Mouse (Mus musculus) left cerebral cortex, adult 2 months (tissue): ENCODE results near the gene Sap18b. TPM values are rescaled to one million over a fixed set of nuclear protein-coding genes. Genes with fewer than 3 reads are reported as not detected.
"Not testable (repeated sequence)": the region's sequence is repeated elsewhere in the genome, so short reads cannot be mapped to it uniquely, and the experiment has no call there.

Experiments used
- DNase-seq, 2 experiments: peaks; one replicate each; pipeline ENCODE4 v3.0.0; 2021 to 2022; ENCODE audit warnings: low spot score in 2 of 2, mixed read lengths in 1 of 2; ENCODE audit errors: extremely low spot score in 1 of 2
- H3K27ac ChIP-seq: fragments of 200-600 bp; 2 replicates; pipeline ENCODE4 v1.8.1; 2022
- H3K4me3 ChIP-seq: fragments of 200-600 bp; 2 replicates; pipeline ENCODE4 v1.8.1; 2022
- CTCF ChIP-seq: fragments of 200-600 bp; IDR thresholded peaks from 2 replicates; pipeline ENCODE4 v1.8.1; 2022; ENCODE audit warnings: antibody characterized with exemption, mild to moderate bottlenecking, moderate library complexity
- intact Hi-C: fragments of 180-260 bp; cut with DNase I; formaldehyde crosslinking; loops from one replicate; pipeline ENCODE4 v1.15.1; 2025
- total RNA-seq, 2 experiments: library from RNA; stranded (reverse); gene quantifications; 2 replicates each; pipeline ENCODE4 v1.2.3; 2021

The Sap18b gene
- total RNA-seq, 2 experiments from 2014 or later: 78.6 to 80.1 TPM

- intact Hi-C loops: no loop called here
- no peak for DNase-seq
- no peak for TF ChIP-seq CTCF
- no peak overlapping the region for H3K27ac ChIP-seq
- no peak overlapping the region for H3K4me3 ChIP-seq
Measured at GRCm38 (mm10) chr8:95850326-95850725, 25.2 kb downstream of the Sap18b start.

DNA sequence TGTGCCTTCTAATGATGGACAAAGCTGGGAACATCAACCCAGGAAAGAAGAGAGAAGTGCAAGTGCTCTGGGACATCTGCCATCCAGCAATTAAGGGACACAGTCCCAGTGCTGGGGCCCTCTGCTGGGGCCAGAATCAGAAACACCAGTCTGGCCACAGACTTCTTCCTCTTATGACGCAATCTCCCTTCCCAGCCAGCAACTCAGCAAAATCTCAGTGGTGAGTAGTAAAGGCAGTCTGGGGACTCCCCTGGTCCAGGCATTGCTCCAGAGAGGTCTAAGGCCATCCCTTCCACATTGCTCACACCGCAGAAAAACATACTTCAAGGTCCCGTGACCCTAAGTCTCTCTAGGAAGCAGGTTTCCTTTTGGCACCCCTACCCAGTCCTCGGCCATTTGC, 27.1 kb downstream of the Sap18b start:
- DNase-seq: no peak
- intact Hi-C loops: loop anchor here (2.0 kb wide), 1 partner anchor 37 kb away; the partner anchor contains the start of gene Got2
- no peak; the same call in 1 of the 2 replicates for TF ChIP-seq CTCF
- peak overlapping the region; percentile 77 for H3K4me3 ChIP-seq
- H3K27ac ChIP-seq: no peak overlapping the region

DNA sequence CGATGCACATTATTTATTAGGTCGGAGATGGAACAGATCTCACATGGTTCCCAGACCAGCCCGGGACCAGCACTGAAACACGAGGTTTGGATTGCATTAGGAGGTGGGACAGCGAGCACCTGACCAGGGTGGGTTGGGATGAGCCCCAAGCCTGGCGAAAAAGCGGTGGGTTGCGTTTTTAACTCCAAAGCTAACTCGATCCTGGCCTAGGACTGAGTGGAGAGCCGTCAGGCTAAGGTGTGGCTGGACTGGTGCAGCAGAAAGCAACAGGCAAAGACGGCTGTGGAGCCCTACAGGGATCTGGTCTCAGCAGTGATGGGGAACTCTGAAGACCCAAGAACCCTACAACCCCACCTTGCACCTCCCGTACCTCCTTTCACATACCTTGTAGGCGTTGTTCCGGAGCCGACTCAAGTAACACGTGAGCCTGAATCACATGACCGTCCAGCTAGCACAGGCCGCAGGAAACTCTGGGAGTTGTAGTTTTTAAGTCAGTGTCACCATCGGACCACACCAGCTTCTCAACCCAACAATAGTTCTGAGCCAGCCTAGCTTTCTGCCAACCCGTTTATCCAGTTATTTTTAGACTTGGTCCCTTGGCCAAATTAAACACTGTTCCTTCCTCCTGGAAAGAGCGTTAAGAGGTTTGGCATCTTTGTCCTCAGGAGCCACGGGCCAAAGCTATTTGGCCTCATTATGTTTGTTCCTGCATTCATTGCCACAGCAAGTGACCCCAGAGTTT, 28.1 kb downstream of the Sap18b start, which contains the start of gene Slc38a7:
Gene Slc38a7 (minus strand): TSS at position 438 of the 742 bp plus-strand sequence.
- H3K4me3 ChIP-seq: peak within 1 kb of the TSS; percentile 77
- intact Hi-C loops: loop anchor here (1.0 to 2.0 kb wide), 2 partner anchors 36 to 46 kb away; partner anchors contain the start of genes Cnot1 and Got2
- H3K27ac ChIP-seq: peak within 1 kb of the TSS; percentile 74
- no peak for TF ChIP-seq CTCF
- DNase-seq: peak; percentile 59 to 80

DNA sequence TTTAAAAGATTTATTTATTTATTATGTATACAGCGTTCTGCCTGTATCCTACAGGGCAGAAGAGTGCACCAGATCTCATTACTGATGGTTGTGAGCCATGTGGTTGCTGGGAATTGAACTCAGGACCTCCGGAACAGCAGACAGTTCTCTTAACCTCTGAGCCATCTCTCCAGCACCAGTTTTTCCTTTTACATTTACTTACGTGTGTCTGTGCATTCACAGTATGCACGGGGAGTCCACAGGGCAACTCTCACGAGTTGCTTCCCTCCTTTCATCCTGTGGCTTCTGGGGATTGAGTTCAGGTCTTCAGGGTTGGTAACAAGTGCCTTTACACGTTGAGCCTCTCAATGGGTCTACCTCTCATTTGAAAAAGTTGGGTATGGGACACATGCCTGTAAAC, 29.0 kb downstream of the Sap18b start:
- DNase-seq: no peak
- intact Hi-C loops: no loop called here
- Histone ChIP-seq H3K27ac (no peak overlapping the region), H3K4me3 (no peak overlapping the region)
- TF ChIP-seq CTCF: no peak

- H3K27ac ChIP-seq, H3K4me3 ChIP-seq, intact Hi-C loops, DNase-seq: not testable (repeated sequence)
Measured at GRCm38 (mm10) chr8:95863761-95864440, 38.8 kb downstream of the Sap18b start.

DNA sequence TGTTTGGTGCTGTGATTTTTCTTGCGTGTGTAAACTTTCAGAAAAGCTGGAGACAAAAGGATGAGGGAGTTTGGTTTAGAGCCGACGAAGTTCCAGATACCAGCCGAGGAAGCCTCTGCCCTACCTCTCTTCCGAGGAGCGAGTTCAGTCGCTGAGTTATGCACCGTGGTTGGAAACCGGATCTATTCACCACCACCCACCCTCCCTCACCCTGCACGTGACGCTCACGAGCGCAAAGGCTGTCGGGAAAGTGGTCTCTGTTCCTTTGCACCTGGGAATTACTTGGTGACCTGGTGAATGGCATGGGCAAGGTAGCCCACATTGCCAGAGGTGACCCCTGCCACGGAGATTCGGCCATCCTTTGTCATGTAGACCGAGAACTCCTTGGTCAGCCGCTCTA, 39.7 kb downstream of the Sap18b start:
- H3K27ac ChIP-seq, DNase-seq, H3K4me3 ChIP-seq, intact Hi-C loops: not testable (repeated sequence)

DNA sequence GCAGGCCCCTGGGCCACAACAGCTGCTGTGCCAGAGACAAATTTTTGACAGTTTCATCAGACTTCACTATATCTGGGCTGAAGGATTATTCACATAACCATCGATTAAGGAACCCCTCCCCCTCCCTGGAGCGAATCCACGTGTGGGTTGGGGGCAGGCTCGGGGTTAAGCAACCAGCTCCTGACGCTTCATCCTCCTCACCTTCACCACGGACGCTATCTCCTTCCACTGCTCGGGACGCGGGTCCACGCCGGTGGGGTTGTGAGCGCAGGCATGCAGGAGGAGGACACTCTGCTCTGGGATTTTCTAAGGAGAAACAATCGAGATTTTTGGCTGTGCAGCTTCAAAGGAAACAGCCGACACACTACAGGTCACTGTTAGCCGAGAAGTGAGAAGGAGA, 46.5 kb downstream of the Sap18b start:
- intact Hi-C loops: no loop called here
- DNase-seq: no peak
- TF ChIP-seq CTCF: no peak

GRCm38 (mm10) chr8:95875270-95875669, 50.1 kb downstream of the Sap18b start:
- no peak for DNase-seq
- TF ChIP-seq CTCF: no peak
- H3K27ac ChIP-seq: no peak overlapping the region
- no peak overlapping the region for H3K4me3 ChIP-seq
- intact Hi-C loops: no loop called here

More for the DNA sequence above, 46.5 kb downstream of the Sap18b start:
- Histone ChIP-seq H3K27ac (no peak overlapping the region), H3K4me3 (no peak overlapping the region)

Other genes with a start within 250 kb of the Sap18b start
- gene Prss54, start 249.0 kb upstream of the Sap18b start, total RNA-seq: under 1 TPM in 1 of 2 experiments, not detected in 1; 0.30 TPM
- gene Gins3, start 191.9 kb upstream of the Sap18b start, total RNA-seq: 1 to 10 TPM; 2.8 to 3.3 TPM
- gene Ndrg4, start 148.4 kb upstream of the Sap18b start, total RNA-seq: 1,000 to 10,000 TPM; 1,675 to 1,813 TPM
- 10 to 100 TPM; 17.7 to 23.5 TPM for gene Setd6, start 109.5 kb upstream of the Sap18b start, total RNA-seq
- gene Cnot1, start 17.9 kb upstream of the Sap18b start, total RNA-seq: 100 to 1,000 TPM; 118 to 123 TPM
- gene Slc38a7, start 28.2 kb downstream of the Sap18b start, total RNA-seq: 10 to 100 TPM; 26.0 to 26.2 TPM
- gene Got2, start 63.2 kb downstream of the Sap18b start, total RNA-seq: 100 to 1,000 TPM; 214 to 225 TPM